Mouse (Mus musculus): ENCODE results near the gene 1700020D05Rik.

- TF ChIP-seq CTCF (IDR thresholded peaks at IDR 0.05; ENCODE audit: low read depth), result no peak
- TF ChIP-seq EP300 (IDR thresholded peaks at IDR 0.05; ENCODE audit: low read depth), result no peak
These were observed 48.5 kb downstream of the 1700020D05Rik start for GRCm38 (mm10) chr19:5455037-5455436.

All from heart, postnatal 0 days (tissue).